Comparison of ENCODE assay signal across 9 mouse cellular contexts in genomic region chr11:57531300-57531950, GRCm38 (mm10). TPM values are rescaled to one million over a fixed set of nuclear protein-coding genes. Genes with fewer than 3 reads are reported as not detected.
DNase-seq lines count a peak whose midpoint lies in the region; ATAC-seq and TF ChIP-seq lines count a peak whose summit lies in the region.
"Had no signal": no experiment of that assay in that cellular context is flagged by ENCODE, and none has a peak within 500 bp of the region (broad histone marks: within the 10 kb centered on the region; RNA-seq: fewer than 3 reads in every experiment).

No protein-coding gene starts in this region.

- peak overlapping the region; percentile 89 for H3K27ac ChIP-seq in forebrain, embryonic 14.5 days (ENCODE audit: low read depth, low read length)
- H3K27ac ChIP-seq in neural tube, embryonic 14.5 days (ENCODE audit: low read depth, low read length), result peak overlapping the region; percentile 53
- H3K27ac ChIP-seq in liver, postnatal 0 days (ENCODE audit: low read depth), result no peak overlapping the region

- DNase-seq in kidney, adult 18-20 months, result peak; percentile 7
- DNase-seq in kidney, adult 8-10 months, result no peak
- DNase-seq in forebrain, embryonic 14.5 days (ENCODE audit: low spot score), result peak; percentile 92
- peak; percentile 11 to 45 for DNase-seq in kidney, postnatal 25 days
- DNase-seq in thymus, postnatal 14 days, result no peak
- DNase-seq in spleen, adult 12 weeks (ENCODE audit: low spot score), result no peak
- no peak for DNase-seq in liver, postnatal 0 days
- DNase-seq: gastrocnemius, postnatal 10 days had no signal

- H3K9ac ChIP-seq in forebrain, embryonic 14.5 days (ENCODE audit: low read length), result peak overlapping the region; percentile 13; the same call in 1 of the 2 replicates
- no peak overlapping the region for H3K9ac ChIP-seq in neural tube, embryonic 14.5 days (replicated peaks; ENCODE audit: low read depth, low read length)
- H3K9ac ChIP-seq in liver, postnatal 0 days (replicated peaks), result no peak overlapping the region

- H3K27me3 ChIP-seq in forebrain, embryonic 14.5 days (replicated peaks; ENCODE audit: control insufficient read depth, insufficient read depth, low read length), result no peaks in the 10 kb centered on the region
- H3K27me3 ChIP-seq in neural tube, embryonic 14.5 days (ENCODE audit: control insufficient read depth, insufficient read depth, low read length), result no peaks in the 10 kb centered on the region
- no peaks in the 10 kb centered on the region for H3K27me3 ChIP-seq in liver, postnatal 0 days (ENCODE audit: insufficient read depth, low read length)

- H3K4me1 ChIP-seq in forebrain, embryonic 14.5 days (ENCODE audit: control insufficient read depth, insufficient read depth, low read length), result peaks cover 16% of the 10 kb centered on the region
- 0 out of 2 replicates have a peak, but pooled peaks cover 10% of the 10 kb centered on the region for H3K4me1 ChIP-seq in neural tube, embryonic 14.5 days (ENCODE audit: control insufficient read depth, insufficient read depth, low read length)
- no peaks in the 10 kb centered on the region for H3K4me1 ChIP-seq in liver, postnatal 0 days (ENCODE audit: insufficient read depth)

- no peak overlapping the region for H3K4me3 ChIP-seq in forebrain, embryonic 14.5 days (ENCODE audit: low read depth, low read length)
- no peak overlapping the region for H3K4me3 ChIP-seq in neural tube, embryonic 14.5 days (ENCODE audit: low read depth, low read length)
- no peak overlapping the region for H3K4me3 ChIP-seq in liver, postnatal 0 days (ENCODE audit: low read depth, low read length)

- TF ChIP-seq EP300 in liver, postnatal 0 days (IDR thresholded peaks at IDR 0.05; ENCODE audit: low read depth), result no peak

- H3K9me3 ChIP-seq in forebrain, embryonic 14.5 days (replicated peaks; ENCODE audit: control insufficient read depth, low read length), result no peaks in the 10 kb centered on the region
- no peaks in the 10 kb centered on the region for H3K9me3 ChIP-seq in neural tube, embryonic 14.5 days (ENCODE audit: control insufficient read depth, low read length)
- H3K9me3 ChIP-seq in liver, postnatal 0 days (ENCODE audit: low read length), result no peaks in the 10 kb centered on the region

- peak overlapping the region; percentile 3; the same call in 1 of the 2 replicates for H3K4me2 ChIP-seq in forebrain, embryonic 14.5 days (ENCODE audit: low read length)
- no peak overlapping the region for H3K4me2 ChIP-seq in neural tube, embryonic 14.5 days (ENCODE audit: low read depth, low read length)
- no peak overlapping the region for H3K4me2 ChIP-seq in liver, postnatal 0 days (ENCODE audit: low read depth, low read length)

- no peak for TF ChIP-seq CTCF in liver, postnatal 0 days (IDR thresholded peaks at IDR 0.05; ENCODE audit: low read depth)

- peaks cover 25% of the 10 kb centered on the region for H3K36me3 ChIP-seq in forebrain, embryonic 14.5 days (ENCODE audit: control insufficient read depth, insufficient read depth, low read length)
- peaks cover 16% of the 10 kb centered on the region for H3K36me3 ChIP-seq in neural tube, embryonic 14.5 days (ENCODE audit: control insufficient read depth, insufficient read depth, low read length)
- H3K36me3 ChIP-seq in liver, postnatal 0 days (replicated peaks; ENCODE audit: insufficient read depth, low read length), result peaks cover 34% of the 10 kb centered on the region

- 22% methylated on average over 11 of the region's 11 CpGs for WGBS in forebrain, embryonic 14.5 days
- WGBS in neural tube, embryonic 14.5 days, result 16% methylated on average over 11 of the region's 11 CpGs
- WGBS in liver, postnatal 0 days (ENCODE audit: insufficient replicate concordance), result 39% methylated on average over 11 of the region's 11 CpGs

- peak; percentile 92 for ATAC-seq in forebrain, embryonic 14.5 days
- ATAC-seq in neural tube, embryonic 14.5 days (ENCODE audit: low read depth), result peak; percentile 63; the same call in 1 of the 2 replicates
- ATAC-seq in liver, postnatal 0 days, result no peak

RNA-seq across cellular contexts. Expression of gene Mfap3, which starts 13.0 kb away (rescaled TPM):
- polyA plus RNA-seq in forebrain, embryonic 14.5 days (2014; fragmentation: Nextera tagmentation; extraction: Ambion mirVana), result 68.3 and 71.4 TPM in 2 replicates
- 59.3 and 65.4 TPM in 2 replicates for polyA plus RNA-seq in neural tube, embryonic 14.5 days (2014; fragmentation: Nextera tagmentation; extraction: Ambion mirVana)
- polyA plus RNA-seq in liver, postnatal 0 days (2015; fragmentation: Nextera tagmentation; extraction: Ambion mirVana), result 11.7 and 13.6 TPM in 2 replicates

RNA-seq across cellular contexts. Expression of gene Fam114a2, which starts 13.0 kb away (rescaled TPM):
- 73.6 and 76.3 TPM in 2 replicates for polyA plus RNA-seq in forebrain, embryonic 14.5 days (2014; fragmentation: Nextera tagmentation; extraction: Ambion mirVana)
- polyA plus RNA-seq in neural tube, embryonic 14.5 days (2014; fragmentation: Nextera tagmentation; extraction: Ambion mirVana), result 51.3 and 52.1 TPM in 2 replicates
- 22.7 and 22.9 TPM in 2 replicates for polyA plus RNA-seq in liver, postnatal 0 days (2015; fragmentation: Nextera tagmentation; extraction: Ambion mirVana)

Comparison
In these comparisons a context has a peak if more than half of its experiments do, and no peak if none do; other contexts are left out.
1. DNase-seq: peak in kidney, adult 18-20 months (single experiment), forebrain, embryonic 14.5 days (single experiment) and kidney, postnatal 25 days (2 of 2); none in kidney, adult 8-10 months (0 of 2), thymus, postnatal 14 days (single experiment), spleen, adult 12 weeks (single experiment) and liver, postnatal 0 days (single experiment).